ENCODE assay signal across 7 mouse cellular contexts in the genomic region with DNA sequence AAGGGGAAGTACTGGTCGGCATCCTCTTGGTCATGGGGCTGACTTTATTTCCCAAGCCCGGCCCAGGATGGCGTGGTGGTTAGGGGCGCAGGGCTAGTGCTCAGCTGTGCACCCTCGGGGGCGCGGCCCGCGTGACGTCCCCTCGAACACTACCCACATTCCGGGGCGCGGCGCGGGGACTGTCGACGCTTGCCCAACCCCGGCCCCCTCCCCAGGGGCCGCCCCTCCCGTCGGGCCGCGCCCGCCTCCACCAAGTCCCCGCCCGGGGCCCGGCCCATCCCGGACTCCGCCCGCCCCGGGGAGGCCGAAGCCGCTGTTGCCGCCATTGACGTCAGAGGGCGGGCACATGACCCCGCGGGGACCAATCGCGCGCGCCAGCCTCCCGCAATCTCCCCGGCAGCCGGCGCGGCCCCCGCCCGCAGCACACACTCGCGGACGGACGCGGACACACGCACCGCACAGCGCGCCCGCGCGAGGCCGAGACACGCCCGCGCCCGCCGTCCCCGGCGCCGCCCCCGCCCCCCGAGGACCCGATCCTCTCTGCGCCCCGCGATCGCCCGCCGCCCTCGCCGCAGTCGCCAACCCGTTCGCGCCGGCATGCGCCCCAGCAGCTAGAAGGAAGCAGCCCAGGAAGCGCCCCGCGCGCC. TPM values are rescaled to one million over a fixed set of nuclear protein-coding genes. Genes with fewer than 3 reads are reported as not detected.
DNase-seq lines count a peak whose midpoint lies in the region; ATAC-seq and TF ChIP-seq lines count a peak whose summit lies in the region.

No protein-coding gene starts in this region.

- no peaks in the 10 kb centered on the region for H3K36me3 ChIP-seq in embryonic facial prominence, embryonic 11.5 days (replicated peaks; ENCODE audit: control insufficient read depth, insufficient read depth, low read depth, low read length)
- no peaks in the 10 kb centered on the region for H3K36me3 ChIP-seq in limb, embryonic 11.5 days (ENCODE audit: control insufficient read depth, insufficient read depth, low read length)
- H3K36me3 ChIP-seq in midbrain, embryonic 13.5 days = no peaks in the 10 kb centered on the region
- no peaks in the 10 kb centered on the region for H3K36me3 ChIP-seq in small intestine, adult 2 months (ENCODE audit: control insufficient read depth, insufficient read depth, low read length)

- H3K9me3 ChIP-seq in embryonic facial prominence, embryonic 11.5 days (replicated peaks; ENCODE audit: control insufficient read depth, low read length) = no peaks in the 10 kb centered on the region
- no peaks in the 10 kb centered on the region for H3K9me3 ChIP-seq in limb, embryonic 11.5 days (ENCODE audit: control insufficient read depth, low read length)
- H3K9me3 ChIP-seq in midbrain, embryonic 13.5 days = no peaks in the 10 kb centered on the region

- H3K27me3 ChIP-seq in embryonic facial prominence, embryonic 11.5 days (ENCODE audit: control insufficient read depth, insufficient read depth, low read length) = no peaks in the 10 kb centered on the region
- H3K27me3 ChIP-seq in limb, embryonic 11.5 days (ENCODE audit: control insufficient read depth, insufficient read depth, low read length) = no peaks in the 10 kb centered on the region
- no peaks in the 10 kb centered on the region for H3K27me3 ChIP-seq in midbrain, embryonic 13.5 days
- no peaks in the 10 kb centered on the region for H3K27me3 ChIP-seq in small intestine, adult 2 months (ENCODE audit: control insufficient read depth, insufficient read depth, low read length)

- H3K9ac ChIP-seq in embryonic facial prominence, embryonic 11.5 days (replicated peaks; ENCODE audit: low read length) = peak overlapping the region; percentile 95
- peak overlapping the region; percentile 88 for H3K9ac ChIP-seq in limb, embryonic 11.5 days (ENCODE audit: low read length)
- H3K9ac ChIP-seq in midbrain, embryonic 13.5 days (replicated peaks) = peak overlapping the region; percentile 99

- peaks cover 8% of the 10 kb centered on the region for H3K4me1 ChIP-seq in embryonic facial prominence, embryonic 11.5 days (ENCODE audit: control insufficient read depth, insufficient read depth, low read length)
- H3K4me1 ChIP-seq in limb, embryonic 11.5 days (ENCODE audit: control insufficient read depth, insufficient read depth, low read length) = peaks cover 25% of the 10 kb centered on the region
- peaks cover 35% of the 10 kb centered on the region for H3K4me1 ChIP-seq in midbrain, embryonic 13.5 days (replicated peaks)
- H3K4me1 ChIP-seq in small intestine, adult 2 months (ENCODE audit: control insufficient read depth, insufficient read depth, insufficient read length, low read length) = peaks cover 13% of the 10 kb centered on the region

- peak; percentile 78; the same call in 1 of the 2 replicates for TF ChIP-seq POLR2A in small intestine, adult 2 months (IDR thresholded peaks at IDR 0.05; ENCODE audit: low read depth, low read length)

- ATAC-seq in embryonic facial prominence, embryonic 11.5 days (replicated peaks; ENCODE audit: insufficient number of reproducible peaks, low FRiP score, low TSS enrichment, low read depth) = peak; percentile 82
- peak; percentile 86 for ATAC-seq in limb, embryonic 11.5 days (ENCODE audit: insufficient number of reproducible peaks, low FRiP score, low TSS enrichment, low read depth)
- peak; percentile 83 for ATAC-seq in midbrain, embryonic 13.5 days

- peak; percentile 97 for DNase-seq in adrenal gland, postnatal 25 days
- DNase-seq in embryonic facial prominence, embryonic 11.5 days (ENCODE audit: low spot score) = peak; percentile 92
- peak; percentile 100 for DNase-seq in heart, adult 11 months
- peak; percentile 96 for DNase-seq in kidney, adult 18-20 months
- peak; percentile 92 for DNase-seq in limb, embryonic 11.5 days (ENCODE audit: low spot score)

- H3K4me3 ChIP-seq in embryonic facial prominence, embryonic 11.5 days (ENCODE audit: low read depth, low read length) = peak overlapping the region; percentile 94
- H3K4me3 ChIP-seq in limb, embryonic 11.5 days (ENCODE audit: low read depth, low read length) = peak overlapping the region; percentile 93
- H3K4me3 ChIP-seq in midbrain, embryonic 13.5 days (replicated peaks) = peak overlapping the region; percentile 100
- H3K4me3 ChIP-seq in small intestine, adult 2 months (ENCODE audit: low read depth, low read length) = peak overlapping the region; percentile 99

- peak overlapping the region; percentile 72 for H3K27ac ChIP-seq in embryonic facial prominence, embryonic 11.5 days (replicated peaks; ENCODE audit: low read depth, low read length)
- H3K27ac ChIP-seq in limb, embryonic 11.5 days (replicated peaks; ENCODE audit: low read depth, low read length) = peak overlapping the region; percentile 47; the same call in 1 of the 2 replicates
- H3K27ac ChIP-seq in midbrain, embryonic 13.5 days = peak overlapping the region; percentile 94
- peak overlapping the region; percentile 33; the same call in 1 of the 2 replicates for H3K27ac ChIP-seq in small intestine, adult 2 months (ENCODE audit: insufficient read depth, low read depth, low read length)

- no peak for TF ChIP-seq CTCF in small intestine, adult 2 months (IDR thresholded peaks at IDR 0.05; ENCODE audit: extremely low read depth, insufficient read length, insufficient replicate concordance, low read depth, low read length)

- H3K4me2 ChIP-seq in embryonic facial prominence, embryonic 11.5 days (ENCODE audit: low read depth, low read length) = peak overlapping the region; percentile 90
- H3K4me2 ChIP-seq in limb, embryonic 11.5 days (ENCODE audit: low read depth, severe bottlenecking) = peak overlapping the region; percentile 92
- peak overlapping the region; percentile 77 for H3K4me2 ChIP-seq in midbrain, embryonic 13.5 days (replicated peaks)

- under 1% methylated on average over 43 of the region's 92 CpGs for WGBS in embryonic facial prominence, embryonic 11.5 days
- under 1% methylated on average over 50 of the region's 92 CpGs for WGBS in limb, embryonic 11.5 days
- WGBS in midbrain, embryonic 13.5 days = under 1% methylated on average over 73 of the region's 92 CpGs
- under 1% methylated on average over 62 of the region's 92 CpGs for WGBS in small intestine, adult 2 months

RNA-seq across cellular contexts. Expression of a gene that starts 0.4 kb away (rescaled TPM):
- total RNA-seq in adrenal gland, postnatal 25 days (2021) = 121 and 126 TPM in 2 replicates
- polyA plus RNA-seq in embryonic facial prominence, embryonic 11.5 days (2014; fragmentation: Nextera tagmentation; extraction: Ambion mirVana) = 16.1 and 20.4 TPM in 2 replicates
- 14.3 and 20.1 TPM in 2 replicates for polyA plus RNA-seq in limb, embryonic 11.5 days (2014; fragmentation: Nextera tagmentation; extraction: Ambion mirVana)
- 65.3 and 71.7 TPM in 2 replicates for polyA plus RNA-seq in midbrain, embryonic 13.5 days (2015; fragmentation: Nextera tagmentation; extraction: Ambion mirVana)
- 58.7 and 129 TPM in 2 replicates for polyA plus RNA-seq in small intestine, adult 2 months (2012; rRNA removed)

Comparison
In these comparisons a context has a peak if more than half of its experiments do, and no peak if none do; other contexts are left out.
1. Peak in every context shown above with its lines: DNase-seq, ATAC-seq, H3K4me3 ChIP-seq and H3K27ac ChIP-seq.
2. H3K27ac ChIP-seq: peak in every context shown above with its lines; median percentile 94 in midbrain, embryonic 13.5 days; 72 in embryonic facial prominence, embryonic 11.5 days; 47 in limb, embryonic 11.5 days; 33 in small intestine, adult 2 months.